Mouse (Mus musculus): Measurements from ENCODE around the gene Dennd4a. TPM values are rescaled to one million over a fixed set of nuclear protein-coding genes. Genes with fewer than 3 reads are reported as not detected.

Dennd4a gene
- polyA plus RNA-seq, 1 experiment, result 34.6 TPM

- no peak for DNase-seq
- no peak for TF ChIP-seq POLR2A (IDR thresholded peaks at IDR 0.05; ENCODE audit: borderline replicate concordance, insufficient read depth, low read length)
- TF ChIP-seq CTCF (IDR thresholded peaks at IDR 0.05; ENCODE audit: borderline replicate concordance, insufficient read depth, low read depth, low read length), result no peak
These were observed 96.3 kb downstream of the Dennd4a start for GRCm38 (mm10) chr9:64907441-64907840.

GRCm38 (mm10) chr9:64913406-64913805, 102.3 kb downstream of the Dennd4a start:
- Histone ChIP-seq H3K4me3 (replicated peaks; ENCODE audit: insufficient read depth, low read depth, low read length) (no peak overlapping the region), H3K27ac (ENCODE audit: insufficient read depth, low read length) (no peak overlapping the region), H3K4me1 (ENCODE audit: control insufficient read depth, insufficient read depth, low read length) (no peaks in the 10 kb centered on the region), H3K27me3 (ENCODE audit: control insufficient read depth, insufficient read depth, low read length) (no peaks in the 10 kb centered on the region)
- WGBS, result 89% methylated on average over 4 of the region's 4 CpGs
- no peak for DNase-seq
- no peak for TF ChIP-seq CTCF (IDR thresholded peaks at IDR 0.05; ENCODE audit: borderline replicate concordance, insufficient read depth, low read depth, low read length)
- no peak for TF ChIP-seq POLR2A (IDR thresholded peaks at IDR 0.05; ENCODE audit: borderline replicate concordance, insufficient read depth, low read length)

More at GRCm38 (mm10) chr9:64907441-64907840, 96.3 kb downstream of the Dennd4a start:
- Histone ChIP-seq H3K4me3 (replicated peaks; ENCODE audit: insufficient read depth, low read depth, low read length) (no peak overlapping the region), H3K27ac (ENCODE audit: insufficient read depth, low read length) (no peak overlapping the region), H3K27me3 (ENCODE audit: control insufficient read depth, insufficient read depth, low read length) (no peaks in the 10 kb centered on the region), H3K4me1 (ENCODE audit: control insufficient read depth, insufficient read depth, low read length) (no peaks in the 10 kb centered on the region)
- WGBS, result 94% methylated on average over 3 of the region's 3 CpGs

- TF ChIP-seq POLR2A (IDR thresholded peaks at IDR 0.05; ENCODE audit: borderline replicate concordance, insufficient read depth, low read length), result no peak
- no peaks in the 10 kb centered on the region for H3K27me3 ChIP-seq (ENCODE audit: control insufficient read depth, insufficient read depth, low read length)
- H3K4me1 ChIP-seq (ENCODE audit: control insufficient read depth, insufficient read depth, low read length), result no peaks in the 10 kb centered on the region
- WGBS, result 84% methylated on average over 2 of the region's 2 CpGs
- no peak overlapping the region for H3K4me3 ChIP-seq (replicated peaks; ENCODE audit: insufficient read depth, low read depth, low read length)
- DNase-seq, result no peak
- no peak overlapping the region for H3K27ac ChIP-seq (ENCODE audit: insufficient read depth, low read length)
These were observed 102.8 kb downstream of the Dennd4a start for GRCm38 (mm10) chr9:64913973-64914372.

- Histone ChIP-seq H3K4me1 (ENCODE audit: control insufficient read depth, insufficient read depth, low read length) (no peaks in the 10 kb centered on the region), H3K27ac (ENCODE audit: insufficient read depth, low read length) (no peak overlapping the region), H3K4me3 (replicated peaks; ENCODE audit: insufficient read depth, low read depth, low read length) (no peak overlapping the region), H3K27me3 (ENCODE audit: control insufficient read depth, insufficient read depth, low read length) (no peaks in the 10 kb centered on the region)
- no peak for DNase-seq
- no peak for TF ChIP-seq CTCF (IDR thresholded peaks at IDR 0.05; ENCODE audit: borderline replicate concordance, insufficient read depth, low read depth, low read length)
- no peak for TF ChIP-seq POLR2A (IDR thresholded peaks at IDR 0.05; ENCODE audit: borderline replicate concordance, insufficient read depth, low read length)
- 88% methylated on average over 4 of the region's 4 CpGs for WGBS
These were observed 103.5 kb downstream of the Dennd4a start for GRCm38 (mm10) chr9:64914629-64915028.

GRCm38 (mm10) chr9:64918560-64918959, 107.4 kb downstream of the Dennd4a start:
- Histone ChIP-seq H3K4me1 (ENCODE audit: control insufficient read depth, insufficient read depth, low read length) (no peaks in the 10 kb centered on the region), H3K27me3 (ENCODE audit: control insufficient read depth, insufficient read depth, low read length) (no peaks in the 10 kb centered on the region), H3K4me3 (replicated peaks; ENCODE audit: insufficient read depth, low read depth, low read length) (no peak overlapping the region), H3K27ac (ENCODE audit: insufficient read depth, low read length) (no peak overlapping the region)
- no peak for DNase-seq
- no peak for TF ChIP-seq CTCF (IDR thresholded peaks at IDR 0.05; ENCODE audit: borderline replicate concordance, insufficient read depth, low read depth, low read length)
- no peak for TF ChIP-seq POLR2A (IDR thresholded peaks at IDR 0.05; ENCODE audit: borderline replicate concordance, insufficient read depth, low read length)
- WGBS, result 55% methylated on average over 16 of the region's 16 CpGs

- H3K27me3 ChIP-seq (ENCODE audit: control insufficient read depth, insufficient read depth, low read length), result no peaks in the 10 kb centered on the region
- H3K4me3 ChIP-seq (replicated peaks; ENCODE audit: insufficient read depth, low read depth, low read length), result no peak overlapping the region
- no peak overlapping the region for H3K27ac ChIP-seq (ENCODE audit: insufficient read depth, low read length)
- WGBS, result 74% methylated on average over 5 of the region's 5 CpGs
- peaks cover 9% of the 10 kb centered on the region for H3K4me1 ChIP-seq (ENCODE audit: control insufficient read depth, insufficient read depth, low read length)
- DNase-seq, result no peak
- TF ChIP-seq POLR2A (IDR thresholded peaks at IDR 0.05; ENCODE audit: borderline replicate concordance, insufficient read depth, low read length) (no peak), CTCF (IDR thresholded peaks at IDR 0.05; ENCODE audit: borderline replicate concordance, insufficient read depth, low read depth, low read length) (no peak)
These were observed 114.6 kb downstream of the Dennd4a start for GRCm38 (mm10) chr9:64925771-64926170.

GRCm38 (mm10) chr9:64926201-64926991, 115.3 kb downstream of the Dennd4a start:
- no peaks in the 10 kb centered on the region for H3K27me3 ChIP-seq (ENCODE audit: control insufficient read depth, insufficient read depth, low read length)
- H3K4me3 ChIP-seq (replicated peaks; ENCODE audit: insufficient read depth, low read depth, low read length), result no peak overlapping the region
- DNase-seq, result peak; percentile 67 to 82
- peaks cover 9% of the 10 kb centered on the region for H3K4me1 ChIP-seq (ENCODE audit: control insufficient read depth, insufficient read depth, low read length)
- WGBS, result 22% methylated on average over 8 of the region's 8 CpGs
- no peak overlapping the region for H3K27ac ChIP-seq (ENCODE audit: insufficient read depth, low read length)
- no peak for TF ChIP-seq CTCF (IDR thresholded peaks at IDR 0.05; ENCODE audit: borderline replicate concordance, insufficient read depth, low read depth, low read length)
- no peak for TF ChIP-seq POLR2A (IDR thresholded peaks at IDR 0.05; ENCODE audit: borderline replicate concordance, insufficient read depth, low read length)

- no peak for TF ChIP-seq CTCF (IDR thresholded peaks at IDR 0.05; ENCODE audit: borderline replicate concordance, insufficient read depth, low read depth, low read length)
- H3K27ac ChIP-seq (ENCODE audit: insufficient read depth, low read length), result no peak overlapping the region
- WGBS, result 85% methylated on average over 4 of the region's 4 CpGs
These were observed 119.1 kb downstream of the Dennd4a start for GRCm38 (mm10) chr9:64930256-64930655.

More at GRCm38 (mm10) chr9:64930256-64930655, 119.1 kb downstream of the Dennd4a start:
- H3K4me1 ChIP-seq (ENCODE audit: control insufficient read depth, insufficient read depth, low read length), result peaks cover 22% of the 10 kb centered on the region
- no peak for DNase-seq
- no peak overlapping the region for H3K4me3 ChIP-seq (replicated peaks; ENCODE audit: insufficient read depth, low read depth, low read length)
- H3K27me3 ChIP-seq (ENCODE audit: control insufficient read depth, insufficient read depth, low read length), result no peaks in the 10 kb centered on the region

Data from cerebellum, adult 2 months (tissue).